Mouse (Mus musculus) brain, embryonic 14.5 days (tissue): Measurements from ENCODE around the gene Pih1d3. TPM values are rescaled to one million over a fixed set of nuclear protein-coding genes. Genes with fewer than 3 reads are reported as not detected.

Experiments used
- DNase-seq: peaks from one replicate; pipeline ENCODE4 v3.0.0-alpha.2; 2011; ENCODE audit warnings: low read depth
- CTCF ChIP-seq: fragments of 200-500 bp; IDR thresholded peaks from 2 replicates; pipeline ENCODE4 v1.5.1; 2012; ENCODE audit warnings: inconsistent platforms, mild to moderate bottlenecking, moderate library complexity, borderline replicate concordance; ENCODE audit not compliant: insufficient read depth, insufficient read length; ENCODE audit errors: extremely low read depth
- POLR2A ChIP-seq: fragments of 200-500 bp; IDR thresholded peaks from 2 replicates; pipeline ENCODE4 v1.6.1; 2012; ENCODE audit warnings: mild to moderate bottlenecking, inconsistent platforms, borderline replicate concordance; ENCODE audit not compliant: poor library complexity, insufficient read depth, insufficient read length, severe bottlenecking; ENCODE audit errors: extremely low read depth
- polyA plus RNA-seq: library from polyadenylated mRNA; depleted of rRNA; stranded (reverse); fragments of >200 nt; gene quantifications from 2 replicates; pipeline ENCODE4 v1.2.3, GENCODE M21; 2012; rRNA removed

Pih1d3 gene
- polyA plus RNA-seq, 1 experiment, result not detected

GRCm38 (mm10) chr1:31220599-31221250, 1.9 kb upstream of the Pih1d3 start:
- TF ChIP-seq CTCF (no peak), POLR2A (no peak)
- DNase-seq, result no peak

GRCm38 (mm10) chr1:31233319-31234036, 10.8 kb downstream of the Pih1d3 start:
- TF ChIP-seq CTCF, result no peak
- TF ChIP-seq POLR2A, result no peak
- peak; percentile 95 for DNase-seq

- no peak for TF ChIP-seq CTCF
- no peak for TF ChIP-seq POLR2A
- DNase-seq, result no peak
Observed at GRCm38 (mm10) chr1:31260218-31260923, 37.7 kb downstream of the Pih1d3 start.

Other genes with a start within 250 kb of the Pih1d3 start
- gene AC153137.1, start 244.9 kb upstream of the Pih1d3 start, polyA plus RNA-seq, result not detected in 2 replicates
- gene Lgsn, start 46.4 kb upstream of the Pih1d3 start, polyA plus RNA-seq, result not detected in 2 replicates
- not detected in 2 replicates for gene 4931428L18Rik, start 154 bp upstream of the Pih1d3 start, polyA plus RNA-seq